ENCODE assay signal across 15 mouse cellular contexts in the genomic region with DNA sequence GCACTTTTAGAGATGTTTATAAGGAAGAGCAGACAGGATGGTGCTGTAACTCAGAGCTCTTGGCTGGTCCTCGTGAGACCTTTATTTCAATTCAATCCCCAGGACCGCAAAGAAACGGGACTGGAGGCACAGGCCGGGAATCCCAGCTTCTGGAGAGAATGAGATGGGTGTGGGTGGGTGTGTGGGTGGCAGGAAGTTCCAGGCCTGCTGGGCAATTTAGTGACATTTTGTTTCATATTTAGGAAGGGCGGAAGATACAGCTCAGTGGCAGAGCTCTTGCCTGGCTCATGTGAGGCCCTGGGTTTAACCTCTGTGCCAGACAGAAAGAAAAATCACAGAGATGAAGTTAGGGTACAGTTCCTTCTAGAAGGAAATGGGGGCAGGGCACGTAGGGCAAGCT. TPM values are rescaled to one million over a fixed set of nuclear protein-coding genes. Genes with fewer than 3 reads are reported as not detected.
"Had no signal": no experiment of that assay in that cellular context is flagged by ENCODE, and none has a peak within 500 bp of the region (broad histone marks: within the 10 kb centered on the region; RNA-seq: fewer than 3 reads in every experiment).

No protein-coding gene starts in this region.

- H3K4me3 ChIP-seq: limb, embryonic 13.5 days; midbrain, embryonic 10.5 days; neural tube, embryonic 13.5 days; stomach, embryonic 15.5 days had no signal

- H3K4me1 ChIP-seq: limb, embryonic 13.5 days; neural tube, embryonic 13.5 days; stomach, embryonic 15.5 days had no signal

- H3K36me3 ChIP-seq: limb, embryonic 13.5 days; midbrain, embryonic 10.5 days; neural tube, embryonic 13.5 days; stomach, embryonic 15.5 days had no signal

- H3K27me3 ChIP-seq: neural tube, embryonic 13.5 days; stomach, embryonic 15.5 days had no signal

- H3K27ac ChIP-seq: kidney, postnatal 0 days; limb, embryonic 13.5 days; liver, embryonic 14.5 days; midbrain, embryonic 10.5 days; neural tube, embryonic 13.5 days; stomach, embryonic 15.5 days had no signal

- DNase-seq: kidney, adult 11 months; kidney, adult 9 months; layer of hippocampus, adult 9-11 months; layer of hippocampus, postnatal 36 days; left cerebral cortex, postnatal 4 days; midbrain, embryonic 14.5 days; spleen, adult 18-20 months; thymus, postnatal 4 days had no signal

RNA-seq across cellular contexts. Expression of a gene that starts 27.7 kb away (rescaled TPM):
- total RNA-seq: left cerebral cortex, postnatal 4 days; liver, adult 2 months had no signal
- polyA plus RNA-seq: limb, embryonic 13.5 days; midbrain, embryonic 14.5 days had no signal

RNA-seq across cellular contexts. Expression of a gene that starts 54.8 kb away (rescaled TPM):
- total RNA-seq: left cerebral cortex, postnatal 4 days; liver, adult 2 months had no signal
